ENCODE assay signal across 18 mouse cellular contexts in genomic region chr8:88588205-88588889, GRCm38 (mm10).
"Had no signal": no experiment of that assay in that cellular context is flagged by ENCODE, and none has a peak within 500 bp of the region (broad histone marks: within the 10 kb centered on the region; RNA-seq: fewer than 3 reads in every experiment).

No protein-coding gene starts in this region.

- H3K9ac ChIP-seq: liver, postnatal 0 days; lung, embryonic 15.5 days; midbrain, embryonic 12.5 days; neural tube, embryonic 12.5 days; stomach, embryonic 15.5 days had no signal

- H3K4me3 ChIP-seq: lung, embryonic 15.5 days; midbrain, embryonic 10.5 days; midbrain, embryonic 12.5 days; neural tube, embryonic 12.5 days; stomach, embryonic 15.5 days had no signal

- DNase-seq: liver, postnatal 0 days; lung, adult 2 months; lung, postnatal 14 days; lung, postnatal 36 days; midbrain, embryonic 14.5 days; right cerebral cortex, postnatal 14 days; thymus, adult 2 months; thymus, postnatal 25 days; thymus, postnatal 4 days had no signal

- H3K36me3 ChIP-seq: stomach, embryonic 15.5 days had no signal

- H3K27me3 ChIP-seq: lung, embryonic 15.5 days; midbrain, embryonic 12.5 days; neural tube, embryonic 12.5 days; stomach, embryonic 15.5 days had no signal

- H3K4me1 ChIP-seq: midbrain, embryonic 10.5 days; midbrain, embryonic 12.5 days; neural tube, embryonic 12.5 days; stomach, embryonic 15.5 days had no signal

- H3K27ac ChIP-seq: lung, embryonic 15.5 days; macrophage; midbrain, embryonic 10.5 days; midbrain, embryonic 12.5 days; neural tube, embryonic 12.5 days; stomach, embryonic 15.5 days; stomach, postnatal 0 days had no signal

- H3K9me3 ChIP-seq: lung, embryonic 15.5 days; midbrain, embryonic 10.5 days; midbrain, embryonic 12.5 days; neural tube, embryonic 12.5 days; stomach, embryonic 15.5 days had no signal

- H3K4me2 ChIP-seq: lung, embryonic 15.5 days; midbrain, embryonic 12.5 days; neural tube, embryonic 12.5 days; stomach, embryonic 15.5 days had no signal

- ATAC-seq: liver, postnatal 0 days; lung, postnatal 0 days; midbrain, embryonic 16.5 days had no signal
